Mouse (Mus musculus): ENCODE data around the gene Negr1. TPM values are rescaled to one million over a fixed set of nuclear protein-coding genes. Genes with fewer than 3 reads are reported as not detected.

The Negr1 gene
- total RNA-seq, 2 experiments from 2014 or later = 113 to 119 TPM

DNA sequence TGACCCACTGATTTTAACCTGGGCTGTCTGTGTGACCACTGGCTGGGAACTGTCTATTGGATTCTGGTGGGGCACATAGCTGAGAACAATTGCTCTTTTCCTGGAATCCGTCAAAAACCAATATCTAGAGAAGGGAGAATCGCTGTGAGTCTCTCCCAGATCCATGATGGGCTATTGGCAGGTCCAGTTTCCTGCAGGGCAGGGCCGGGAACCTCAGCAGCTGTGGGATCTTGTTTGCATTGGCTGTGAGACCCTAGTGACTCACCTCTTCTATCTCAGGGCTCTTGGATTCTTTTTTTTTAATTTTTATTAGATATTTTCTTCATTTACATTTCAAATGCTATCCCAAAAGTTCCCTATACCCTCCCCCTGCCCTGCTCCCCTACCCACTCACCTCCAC, 111.0 kb downstream of the Negr1 start:
- no peak for DNase-seq (ENCODE audit: low spot score in 2 of 2)

DNA sequence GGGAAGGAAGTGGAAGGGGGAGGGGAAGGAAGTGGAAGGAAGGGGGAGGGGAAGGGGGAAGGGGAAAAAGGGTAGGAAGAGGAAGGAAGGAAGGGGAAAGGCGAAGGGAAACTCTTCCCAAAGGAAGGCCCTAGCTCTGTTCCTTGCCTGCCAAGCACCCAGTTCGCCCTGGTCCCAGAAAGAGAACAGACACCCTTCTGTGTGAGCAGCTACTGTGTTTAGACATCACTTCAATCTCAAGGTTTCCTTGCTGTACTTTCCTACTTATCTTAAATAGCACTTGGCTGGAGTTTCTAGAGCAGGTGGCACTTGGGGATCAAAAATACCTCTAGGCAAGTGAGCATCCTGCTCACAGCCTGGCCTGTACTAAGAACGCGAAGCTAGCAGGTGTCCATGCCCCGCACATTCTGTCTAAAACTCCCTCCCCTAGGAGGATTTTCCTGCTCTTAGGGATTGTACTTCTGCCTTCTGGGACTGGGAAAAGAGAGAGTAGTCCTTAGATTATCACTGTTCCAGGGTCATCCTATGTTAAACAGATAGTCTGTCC, 128.5 kb downstream of the Negr1 start:
- peak in 1 of 2 experiments; percentile 19 for DNase-seq (ENCODE audit: low spot score in 2 of 2)

DNA sequence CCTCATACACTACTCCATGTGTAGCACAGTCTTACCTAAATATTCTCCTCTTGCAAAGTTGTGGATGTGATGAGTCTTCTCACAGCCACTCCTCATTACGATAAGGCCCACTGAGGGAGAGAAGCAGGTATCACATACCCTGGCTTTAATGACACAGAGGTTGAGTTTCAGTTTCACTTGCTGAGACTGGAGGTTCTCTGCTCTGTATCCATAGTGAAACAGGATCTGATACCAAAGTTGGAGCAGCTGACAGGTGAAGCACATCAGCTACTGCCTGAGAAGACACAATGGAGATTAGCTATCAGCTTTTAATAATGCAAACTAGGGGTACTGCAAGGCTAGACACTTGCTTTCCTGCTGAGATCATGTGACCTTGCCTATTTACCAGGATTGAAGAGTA, 137.1 kb downstream of the Negr1 start:
- DNase-seq (ENCODE audit: low spot score in 2 of 2) = no peak

DNA sequence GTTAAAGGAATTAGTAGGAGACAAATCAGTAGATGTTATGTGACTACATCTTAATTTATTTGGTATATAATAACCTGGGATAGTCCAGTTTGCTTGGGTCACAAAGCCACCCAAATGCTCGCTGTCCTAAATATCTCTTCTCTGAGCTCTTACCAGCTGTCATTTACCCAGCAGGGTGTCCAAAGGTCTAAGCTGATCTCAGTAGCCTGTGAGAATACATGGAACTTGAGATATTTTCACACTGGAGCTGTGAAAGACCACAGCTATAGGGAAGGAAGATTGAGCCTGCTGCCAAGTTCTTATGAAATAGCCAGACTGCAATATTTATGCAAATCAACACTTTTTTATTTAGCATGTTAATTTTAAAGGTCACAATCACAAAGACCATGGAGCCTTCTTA, 141.6 kb downstream of the Negr1 start:
- DNase-seq (ENCODE audit: low spot score in 2 of 2) = no peak

DNA sequence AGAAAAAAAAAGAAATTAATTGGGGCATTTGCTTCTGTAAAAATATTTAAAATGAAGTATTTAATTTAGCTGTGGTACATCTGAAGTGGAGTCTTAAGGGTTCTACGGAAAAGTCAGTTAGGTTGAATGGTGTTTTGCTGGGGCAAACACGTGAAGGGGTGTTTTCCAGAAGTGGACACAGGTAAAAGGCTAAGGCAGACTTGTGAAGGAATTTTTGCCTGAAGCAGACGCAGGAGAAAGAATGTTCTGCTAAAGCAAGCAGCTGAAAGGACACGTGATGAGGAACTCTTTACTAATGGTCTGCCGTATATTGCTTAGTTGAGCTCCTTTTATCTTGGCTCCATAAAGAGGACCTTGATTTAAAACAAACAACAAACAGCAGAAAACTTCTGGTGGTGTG, 148.6 kb downstream of the Negr1 start:
- DNase-seq (ENCODE audit: low spot score in 2 of 2) = no peak

DNA sequence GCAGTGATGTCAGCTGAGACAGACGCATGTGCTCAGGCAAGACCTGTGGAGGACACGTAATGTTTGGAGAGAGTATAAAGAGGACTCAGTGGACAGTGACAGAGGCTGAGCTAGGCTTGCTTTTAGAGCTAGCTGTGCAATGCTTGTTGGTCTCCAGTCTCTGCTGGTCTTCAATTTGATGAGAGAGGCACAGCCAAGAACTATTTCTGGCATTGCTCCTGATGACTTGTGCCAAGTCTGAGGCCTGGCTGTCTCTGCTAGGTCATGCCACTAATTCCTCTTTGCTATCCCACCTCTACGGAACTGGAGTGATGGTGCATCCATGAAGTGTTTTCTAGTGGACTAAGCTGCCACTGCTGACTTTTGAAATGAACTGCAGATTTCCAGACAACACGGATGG, 149.1 kb downstream of the Negr1 start:
- no peak for DNase-seq (ENCODE audit: low spot score in 2 of 2)

DNA sequence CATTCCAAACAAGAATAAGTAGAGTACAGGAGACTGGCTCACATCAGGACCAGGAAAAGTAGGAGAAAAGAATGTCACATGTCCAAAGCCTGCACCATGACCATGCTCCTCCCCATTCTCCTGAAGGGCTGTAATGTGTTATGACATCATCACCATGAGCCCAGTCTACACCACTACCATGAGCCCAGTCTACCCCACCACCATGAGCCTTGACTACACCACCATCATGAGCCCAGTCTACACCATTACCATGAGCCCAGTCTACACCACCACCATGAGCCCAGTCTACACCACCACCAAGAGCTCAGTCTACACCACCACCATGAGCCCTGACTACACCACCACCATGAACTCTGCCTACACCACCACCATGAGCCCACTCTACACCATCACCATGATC, 174.7 kb downstream of the Negr1 start:
- no peak for DNase-seq (ENCODE audit: low spot score in 2 of 2)

DNA sequence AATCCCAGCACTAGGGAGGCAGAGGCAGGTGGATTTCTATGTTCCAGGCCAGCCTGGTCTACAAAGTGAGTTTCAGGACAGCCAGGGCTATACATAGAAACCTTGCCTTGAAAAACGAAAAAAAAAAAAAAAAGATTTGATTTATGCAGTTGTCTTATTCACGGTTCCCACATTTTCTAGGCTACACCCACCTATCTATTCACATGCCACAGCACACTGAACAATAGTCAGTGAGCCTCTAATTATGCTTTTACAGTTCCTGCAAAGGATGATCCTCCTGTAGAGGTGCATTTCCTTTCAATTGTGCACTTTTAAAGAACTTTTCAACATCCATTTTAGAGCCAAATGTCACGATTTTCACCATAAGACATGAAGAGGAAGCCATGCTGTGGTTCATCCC, 177.9 kb downstream of the Negr1 start:
- DNase-seq (ENCODE audit: low spot score in 2 of 2) = no peak

DNA sequence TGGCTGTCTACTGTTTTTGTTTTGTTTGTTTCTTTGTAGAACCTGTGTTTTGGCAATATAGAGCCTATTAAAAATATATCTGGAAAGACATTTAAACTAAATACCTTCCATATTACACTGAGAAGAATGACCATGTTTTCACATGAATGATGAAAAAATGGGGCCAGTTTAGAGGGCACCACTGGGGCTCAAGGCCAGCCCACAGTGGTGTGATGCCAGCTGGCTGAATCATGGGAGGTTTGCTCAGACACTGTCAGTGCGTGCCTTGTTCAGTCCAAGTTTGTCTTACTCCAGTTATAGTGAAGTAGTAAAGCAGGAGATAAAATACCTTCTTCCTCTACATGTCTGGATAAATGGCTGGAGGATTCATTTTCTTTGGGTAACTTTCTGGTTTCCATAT, 181.7 kb downstream of the Negr1 start:
- no peak for DNase-seq (ENCODE audit: low spot score in 2 of 2)

DNA sequence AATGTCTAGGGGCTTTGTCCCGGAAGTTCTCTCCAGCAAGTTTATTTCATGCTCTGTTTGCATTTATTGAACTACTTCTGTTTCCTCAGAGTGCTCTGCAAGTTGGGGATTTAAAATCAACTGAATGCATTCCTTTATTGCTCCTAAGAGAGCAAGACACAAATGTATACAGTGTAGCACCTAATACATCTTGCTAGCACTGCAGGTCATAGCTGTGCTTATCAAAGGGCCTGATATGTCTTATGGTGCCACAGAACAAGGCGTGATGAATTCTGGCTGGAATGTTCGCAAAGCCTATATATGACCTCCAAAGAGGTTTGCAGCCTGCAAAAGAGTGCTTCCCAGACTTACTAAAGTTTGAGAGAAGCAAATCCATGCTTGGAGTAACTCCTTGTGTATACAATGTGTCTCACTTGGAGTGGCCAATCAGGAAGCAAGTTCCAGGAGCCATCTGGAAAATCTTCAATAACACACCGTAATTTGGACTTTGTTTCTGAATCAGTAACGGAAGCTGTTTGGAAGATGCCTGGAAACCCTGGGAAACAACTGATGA, 183.7 kb downstream of the Negr1 start:
- DNase-seq (ENCODE audit: low spot score in 2 of 2) = no peak

DNA sequence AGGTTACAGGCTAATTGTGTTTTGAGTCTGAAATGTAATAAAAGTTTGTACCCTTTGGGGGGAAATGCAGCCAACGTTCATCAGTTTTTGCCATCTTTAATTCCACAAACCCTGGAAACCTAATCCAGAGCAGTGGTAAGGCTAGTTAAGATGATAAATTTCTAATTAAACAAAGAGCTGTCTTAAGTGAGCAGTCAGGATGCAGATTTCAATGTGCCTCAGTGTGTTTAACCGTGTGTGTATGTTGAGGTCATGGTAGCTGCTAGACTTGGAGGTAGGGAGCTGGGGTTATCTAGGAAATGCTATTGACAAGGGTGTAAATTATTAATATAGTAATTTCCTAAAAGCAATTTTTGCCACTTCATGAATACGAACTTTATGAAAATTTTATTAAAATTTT, 185.9 kb downstream of the Negr1 start:
- DNase-seq (ENCODE audit: low spot score in 2 of 2) = no peak

DNA sequence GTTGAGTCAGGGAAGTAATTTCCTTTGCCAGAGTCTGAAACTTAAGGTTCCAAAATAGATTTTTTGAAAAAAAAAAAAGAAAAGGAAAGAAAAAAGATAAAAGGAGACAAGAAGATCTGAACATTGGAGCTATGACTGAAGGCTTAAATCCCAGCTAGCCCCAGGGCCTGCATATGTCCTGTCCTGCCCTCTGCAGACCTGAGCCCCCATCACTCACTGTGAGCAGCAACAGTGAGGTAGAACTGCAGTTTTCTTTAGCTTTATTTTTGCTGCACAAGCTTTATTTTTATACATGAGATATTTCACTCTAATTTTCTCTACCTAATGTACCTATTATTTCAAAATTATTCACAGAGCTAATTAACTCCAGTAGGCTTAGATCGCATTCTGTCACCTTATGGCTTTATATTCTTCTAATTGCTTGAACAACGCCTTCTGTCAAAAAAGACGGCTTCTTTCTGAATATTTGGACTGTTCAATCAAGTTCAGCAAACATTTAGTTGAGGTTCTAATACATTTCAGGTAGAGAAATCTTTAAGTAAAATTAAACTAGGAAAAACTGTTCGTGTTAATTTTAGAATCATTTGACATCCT, 192.3 kb downstream of the Negr1 start:
- DNase-seq (ENCODE audit: low spot score in 2 of 2) = no peak

DNA sequence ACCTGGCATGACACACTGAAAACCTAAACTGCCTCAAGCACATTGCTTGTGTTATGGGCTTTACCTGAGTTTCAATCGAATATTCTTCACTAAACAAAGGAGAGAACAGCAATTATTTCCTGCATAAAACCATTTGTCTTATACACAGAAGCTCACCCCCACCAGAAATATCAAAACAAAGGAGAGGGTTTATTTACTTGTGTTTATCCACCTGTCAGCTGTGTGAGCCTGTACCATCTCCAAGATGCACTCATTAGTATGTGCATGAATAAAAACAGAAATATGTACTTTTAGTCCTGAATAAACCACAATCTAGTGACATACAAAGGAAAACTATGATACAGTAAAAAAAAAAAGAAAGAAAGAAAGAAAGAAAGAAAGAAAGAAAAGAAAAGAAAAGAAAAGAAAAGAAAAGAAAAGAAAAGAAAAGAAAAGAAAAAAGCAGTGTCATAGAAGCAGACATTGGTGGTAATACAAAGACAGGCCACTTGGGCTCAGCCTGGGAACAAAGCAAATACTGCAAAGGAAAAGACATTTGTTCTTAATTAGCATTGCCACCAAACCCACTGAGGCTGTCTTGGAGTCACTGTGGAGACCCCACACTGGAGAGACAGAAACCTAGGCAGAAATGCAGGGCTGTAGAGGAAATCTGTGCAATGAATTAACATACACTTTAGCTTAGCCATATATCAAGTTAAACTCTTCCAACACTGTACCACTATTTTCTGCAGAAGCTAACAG, 193.4 kb downstream of the Negr1 start:
- DNase-seq (ENCODE audit: low spot score in 2 of 2) = no peak

DNA sequence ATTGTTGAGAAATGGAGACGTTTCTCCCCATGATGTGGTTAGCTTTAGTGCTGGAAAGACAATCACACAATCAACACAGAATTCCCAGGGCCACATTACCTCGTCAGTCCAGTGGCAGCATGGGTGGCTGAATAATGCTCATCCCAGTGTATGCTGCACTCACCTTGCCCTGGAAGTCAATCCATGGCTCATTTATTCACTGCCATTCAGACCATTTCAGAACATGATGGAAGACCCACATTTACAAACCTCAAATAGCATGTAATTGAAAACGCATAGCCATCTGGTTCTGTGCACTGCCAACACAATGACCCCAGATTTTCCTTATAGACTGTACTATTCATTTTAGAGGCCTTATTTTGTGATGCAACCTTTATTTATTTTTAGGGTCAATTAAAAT, 203.4 kb downstream of the Negr1 start:
- no peak for DNase-seq (ENCODE audit: low spot score in 2 of 2)

DNA sequence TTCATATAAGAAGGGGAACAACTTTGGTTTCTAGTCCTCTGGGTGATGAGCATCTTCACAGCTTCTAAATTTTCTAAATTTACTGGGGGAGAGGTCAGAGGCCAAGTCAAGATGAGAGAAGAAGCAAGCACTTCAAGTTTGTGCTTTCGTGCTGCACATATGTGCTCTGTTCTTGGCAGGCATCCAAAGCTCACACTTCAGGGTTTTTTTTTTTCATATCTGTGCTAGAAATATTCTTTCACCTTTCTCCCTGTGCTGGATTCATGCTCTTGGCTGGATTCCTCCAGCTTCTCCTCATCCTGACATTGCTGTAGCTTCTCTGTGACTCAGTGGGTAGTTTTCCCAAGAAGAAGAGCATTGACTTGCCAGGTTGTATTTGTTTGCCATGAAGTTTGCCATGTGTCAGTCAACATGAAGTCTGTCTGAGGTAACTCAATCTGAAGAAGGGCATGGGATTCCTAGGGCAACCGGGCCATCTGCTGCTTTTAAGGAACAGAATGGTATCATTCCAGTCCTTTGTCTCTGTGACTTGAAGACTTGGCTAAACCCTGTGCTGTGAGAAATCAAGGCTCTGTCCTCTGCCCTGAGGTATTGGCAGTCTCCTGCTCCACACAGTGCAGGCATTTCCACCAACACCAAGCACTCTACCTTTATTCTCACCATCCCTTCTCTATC, 204.7 kb downstream of the Negr1 start:
- no peak for DNase-seq (ENCODE audit: low spot score in 2 of 2)

DNA sequence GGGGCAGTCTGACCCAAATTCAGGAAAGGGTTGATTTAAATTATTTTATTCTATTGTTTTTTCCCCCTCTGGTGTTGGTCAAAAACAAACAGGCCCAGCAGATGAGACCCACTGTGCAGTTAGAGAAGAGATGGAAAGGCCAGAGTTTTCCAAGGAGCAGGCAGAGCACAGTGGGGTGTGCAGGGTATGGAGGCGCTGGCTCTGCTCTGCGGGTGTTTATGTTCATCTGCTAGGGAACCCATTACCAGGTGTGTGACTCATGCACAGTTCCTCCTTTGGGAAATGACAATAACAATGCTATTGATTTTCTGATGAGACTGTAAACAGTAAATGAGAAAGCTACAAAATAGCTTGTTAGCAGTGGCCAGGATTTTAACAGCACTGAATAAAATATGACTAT, 210.0 kb downstream of the Negr1 start:
- DNase-seq (ENCODE audit: low spot score in 2 of 2) = no peak

DNA sequence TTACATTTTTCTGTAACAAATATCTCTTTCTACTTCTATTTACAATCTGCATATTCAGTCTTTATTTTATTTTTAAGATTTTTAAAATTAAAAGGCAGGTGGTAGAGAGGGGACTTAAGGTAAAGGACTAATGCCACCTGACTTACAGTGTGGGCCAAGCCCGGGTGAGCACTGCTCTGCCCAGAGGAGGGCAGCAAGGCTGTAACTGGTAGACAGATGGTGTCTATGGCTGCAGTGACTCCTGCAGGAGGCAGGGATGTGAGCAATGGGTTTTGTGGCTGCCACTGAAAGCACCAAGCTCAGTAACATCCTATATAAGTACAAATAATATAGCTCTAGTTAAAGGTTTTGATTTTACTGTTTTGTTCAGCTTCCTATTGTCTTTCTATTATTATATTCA, 210.5 kb downstream of the Negr1 start:
- no peak for DNase-seq (ENCODE audit: low spot score in 2 of 2)

DNA sequence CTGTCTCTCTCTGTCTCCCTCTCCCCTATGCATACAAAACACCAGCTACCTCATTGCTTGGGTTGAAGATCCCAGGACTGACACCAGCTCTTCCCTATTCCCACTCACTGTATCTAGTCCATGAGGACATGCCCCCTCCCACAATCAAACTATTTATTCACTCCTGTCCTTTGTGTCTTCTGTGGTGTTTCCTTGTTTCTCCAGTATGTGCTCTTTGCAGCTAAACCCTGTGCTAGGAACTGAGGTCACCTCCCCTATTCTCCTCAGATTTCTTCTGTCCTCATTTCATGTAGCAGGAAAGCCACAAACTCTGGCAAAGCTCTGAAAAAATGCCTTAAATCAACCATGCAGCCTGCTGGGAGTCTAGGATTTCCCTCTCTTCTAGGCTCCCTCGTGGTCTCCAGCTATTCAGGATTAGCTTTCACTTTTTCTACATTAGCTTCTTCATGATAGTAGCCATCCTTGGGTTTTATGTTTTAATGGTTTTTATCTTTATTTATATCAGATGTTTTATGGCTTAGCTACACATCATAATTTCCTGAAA, 222.8 kb downstream of the Negr1 start:
- DNase-seq (ENCODE audit: low spot score in 2 of 2) = no peak

DNA sequence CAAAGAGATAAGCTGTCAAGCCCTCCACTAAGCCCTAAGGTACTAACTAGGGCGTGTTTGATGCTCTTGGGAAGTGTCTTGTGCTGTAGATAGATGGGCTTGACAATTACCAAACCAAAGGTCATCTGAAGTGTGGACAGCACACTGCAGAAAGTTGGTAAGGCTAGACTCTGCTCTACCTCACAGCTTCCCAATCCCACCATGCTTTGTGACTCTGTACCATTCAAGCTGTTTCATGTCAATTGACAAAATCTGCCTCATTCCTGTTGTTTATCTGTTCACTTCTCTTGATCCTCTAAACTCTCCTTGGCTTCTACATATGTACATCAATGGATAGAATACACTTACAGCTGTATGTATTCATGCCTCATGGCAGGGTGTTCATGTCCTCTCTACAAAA, 224.8 kb downstream of the Negr1 start:
- DNase-seq (ENCODE audit: low spot score in 2 of 2) = no peak

DNA sequence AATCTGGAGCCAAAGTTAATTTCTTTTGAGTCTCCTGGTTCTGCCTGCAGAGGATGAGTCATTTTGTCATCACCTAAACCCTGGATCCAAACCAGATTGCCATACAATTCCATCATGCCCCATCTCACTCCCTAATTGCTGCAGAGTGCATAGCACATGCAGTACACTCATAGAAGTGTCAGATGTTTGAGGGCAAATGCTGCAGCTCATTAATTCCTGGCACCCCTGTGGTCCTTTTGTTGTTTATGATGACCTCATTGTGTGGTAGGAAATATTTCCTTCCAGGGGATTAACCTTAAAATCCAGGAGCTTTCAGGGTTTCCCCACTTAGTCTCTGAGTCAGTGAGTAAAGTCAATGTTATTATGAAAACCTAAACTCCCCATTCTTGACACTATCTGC, 229.6 kb downstream of the Negr1 start:
- no peak for DNase-seq (ENCODE audit: low spot score in 2 of 2)

DNA sequence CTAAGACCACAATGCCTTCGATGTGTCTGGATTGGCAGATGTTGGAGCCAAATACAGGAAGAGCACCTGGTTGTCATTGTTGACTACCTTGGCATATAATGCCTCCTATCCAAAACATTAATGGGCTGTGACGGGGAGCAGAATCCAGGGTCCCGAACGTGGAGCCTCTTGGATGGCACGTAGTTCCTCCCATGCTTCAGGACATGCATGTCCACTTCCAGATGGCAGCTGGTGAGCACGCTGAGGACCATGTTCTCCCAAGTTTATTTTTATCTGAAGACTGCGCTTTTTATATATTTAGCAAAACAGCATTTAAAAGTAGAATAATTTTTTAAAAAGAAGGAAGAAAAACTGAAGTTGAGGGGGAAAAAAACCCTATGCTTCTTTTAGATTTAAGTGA, 231.1 kb downstream of the Negr1 start:
- DNase-seq (ENCODE audit: low spot score in 2 of 2) = no peak

DNA sequence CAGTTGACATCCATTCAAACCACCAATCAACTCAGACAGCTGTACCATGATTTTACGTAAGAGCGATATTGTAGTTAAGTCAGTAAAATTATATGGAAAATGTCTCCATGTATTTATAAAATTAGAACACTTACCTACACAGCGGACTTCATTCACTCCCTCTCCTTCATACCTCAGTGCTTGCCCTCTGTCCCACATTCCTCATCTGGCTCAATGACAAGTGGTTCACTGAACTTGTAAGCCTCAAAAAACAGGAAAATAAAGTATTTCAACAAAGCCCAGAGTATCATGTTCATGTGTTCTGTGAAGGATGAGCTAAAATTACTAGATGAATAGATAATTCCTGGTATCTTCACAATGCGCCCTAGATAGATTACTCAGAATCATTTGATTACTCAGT, 232.5 kb downstream of the Negr1 start:
- no peak for DNase-seq (ENCODE audit: low spot score in 2 of 2)

Data from layer of hippocampus, adult 18-20 months (tissue).